Mouse (Mus musculus): ENCODE results near the gene Mdh2. TPM values are rescaled to one million over a fixed set of nuclear protein-coding genes. Genes with fewer than 3 reads are reported as not detected.
A peak's percentile ranks its signal among the peaks of the same experiment; 100 is the strongest.

The Mdh2 gene
- total RNA-seq, 1 experiment: 223 TPM

DNA sequence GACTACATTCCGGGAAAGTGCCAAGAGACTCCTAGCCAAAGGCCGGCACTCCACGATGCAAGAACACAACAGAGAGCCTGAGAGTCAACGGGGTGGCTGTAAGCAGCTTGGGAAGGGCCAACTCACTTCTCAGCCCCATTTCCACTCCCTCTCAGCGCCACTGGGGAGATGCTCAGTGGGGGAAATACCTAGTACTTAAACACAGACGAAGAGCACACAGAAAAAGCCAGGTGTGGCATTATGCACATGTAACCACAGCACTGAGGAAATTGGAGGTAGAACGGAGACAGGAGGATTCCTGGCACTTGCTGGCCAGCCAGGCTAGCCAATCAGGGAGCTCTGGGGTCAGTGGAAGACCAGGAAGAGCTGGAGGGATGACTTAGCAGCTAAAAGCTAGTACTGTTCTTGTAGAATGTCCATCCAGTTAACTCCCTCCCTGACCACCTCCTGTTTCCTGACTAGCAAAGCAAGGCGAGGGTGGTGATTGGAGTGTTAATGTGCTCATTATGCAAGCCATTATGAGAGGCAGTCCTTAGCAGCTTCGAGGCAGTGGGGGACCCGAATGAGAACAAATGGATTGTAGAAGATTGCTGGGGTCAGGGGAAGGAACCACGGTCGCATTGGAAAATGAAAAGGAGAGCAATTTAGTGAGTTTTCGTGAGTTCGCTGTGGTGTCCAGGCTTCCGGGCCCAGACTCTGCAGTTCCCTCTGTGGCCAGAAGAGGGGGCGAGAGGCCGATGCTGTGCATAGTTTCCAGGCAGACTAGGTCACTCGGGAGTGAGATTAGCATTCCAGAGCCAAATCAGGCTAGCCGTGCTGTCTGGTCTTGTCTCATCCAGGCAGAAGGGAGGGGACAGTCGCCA lies 15.9 kb downstream of the Mdh2 start:
- Histone ChIP-seq H3K36me3 (ENCODE audit: control insufficient read depth, insufficient read depth, low read length, poor library complexity, severe bottlenecking) (peaks cover 21% of the 10 kb centered on the region), H3K9ac (ENCODE audit: insufficient read depth, low read depth, low read length, poor library complexity, severe bottlenecking) (0 out of 2 replicates have a peak overlapping the region, but pooled peaks have one; percentile 3), H3K4me3 (ENCODE audit: insufficient read depth in 1 of 2, low read depth in 1 of 2, low read length in 2 of 2, poor library complexity in 1 of 2, severe bottlenecking in 1 of 2) (peak overlapping the region in 1 of 2 experiments; percentile 35; a peak in 2 of 4 replicates), H3K27ac (ENCODE audit: insufficient read depth, low read depth, low read length, poor library complexity, severe bottlenecking) (peak overlapping the region; percentile 42), H3K4me1 (ENCODE audit: control insufficient read depth in 2 of 2, insufficient read depth in 2 of 2, low read length in 2 of 2, poor library complexity in 1 of 2) (peaks cover 1 to 9% of the 10 kb centered on the region in 2 experiments; a peak in 2 of 4 replicates), H3K9me3 (ENCODE audit: control insufficient read depth, insufficient read depth, low read depth, low read length) (no peaks in the 10 kb centered on the region)
- peak; percentile 30; the same call in 1 of the 2 replicates for TF ChIP-seq HCFC1 (IDR thresholded peaks at IDR 0.05; ENCODE audit: borderline replicate concordance, insufficient read depth, low read length)
- no peak for TF ChIP-seq ZNF384 (IDR thresholded peaks at IDR 0.05; ENCODE audit: low read depth, low read length)
- peak; percentile 36; the same call in 1 of the 2 replicates for TF ChIP-seq ZC3H11A (IDR thresholded peaks at IDR 0.05; ENCODE audit: borderline replicate concordance, low read depth, low read length)
- in situ Hi-C loops (cut with MboI; ENCODE audit: low sequenced_read_pairs in 2 of 2, unreplicated experiment in 2 of 2): no loop called here
- DNase-seq (ENCODE audit: low read depth, low spot score): peak; percentile 84

GRCm38 (mm10) chr5:135794859-135795181 lies 16.5 kb downstream of the Mdh2 start:
- no peak for DNase-seq (ENCODE audit: low read depth, low spot score)
- TF ChIP-seq ZC3H11A (IDR thresholded peaks at IDR 0.05; ENCODE audit: borderline replicate concordance, low read depth, low read length) (no peak), HCFC1 (IDR thresholded peaks at IDR 0.05; ENCODE audit: borderline replicate concordance, insufficient read depth, low read length) (no peak), MAFK (IDR thresholded peaks at IDR 0.05; ENCODE audit: insufficient read depth, low read depth, low read length) (no peak), CHD2 (IDR thresholded peaks at IDR 0.05; ENCODE audit: low read depth, low read length) (no peak), ZNF384 (IDR thresholded peaks at IDR 0.05; ENCODE audit: low read depth, low read length) (no peak)
- Histone ChIP-seq H3K36me3 (ENCODE audit: control insufficient read depth, insufficient read depth, low read length, poor library complexity, severe bottlenecking) (peaks cover 15% of the 10 kb centered on the region), H3K27ac (ENCODE audit: insufficient read depth, low read depth, low read length, poor library complexity, severe bottlenecking) (peak overlapping the region; percentile 9; the same call in 1 of the 2 replicates), H3K4me1 (ENCODE audit: control insufficient read depth in 2 of 2, insufficient read depth in 2 of 2, low read length in 2 of 2, poor library complexity in 1 of 2) (peaks cover 1 to 7% of the 10 kb centered on the region in 2 experiments; a peak in 2 of 4 replicates), H3K9me3 (ENCODE audit: control insufficient read depth, insufficient read depth, low read depth, low read length) (no peaks in the 10 kb centered on the region), H3K4me3 (ENCODE audit: insufficient read depth in 1 of 2, low read depth in 1 of 2, low read length in 2 of 2, poor library complexity in 1 of 2, severe bottlenecking in 1 of 2) (peak overlapping the region in 1 of 2 experiments; percentile 15; a peak in 2 of 4 replicates), H3K9ac (ENCODE audit: insufficient read depth, low read depth, low read length, poor library complexity, severe bottlenecking) (peak overlapping the region; percentile 3; the same call in 1 of the 2 replicates)
- in situ Hi-C loops (cut with MboI; ENCODE audit: low sequenced_read_pairs in 2 of 2, unreplicated experiment in 2 of 2): no loop called here

GRCm38 (mm10) chr5:135799746-135800145 lies 21.5 kb downstream of the Mdh2 start:
- TF ChIP-seq CHD2 (IDR thresholded peaks at IDR 0.05; ENCODE audit: low read depth, low read length) (no peak), ZC3H11A (IDR thresholded peaks at IDR 0.05; ENCODE audit: borderline replicate concordance, low read depth, low read length) (no peak), ZNF384 (IDR thresholded peaks at IDR 0.05; ENCODE audit: low read depth, low read length) (no peak), MAFK (IDR thresholded peaks at IDR 0.05; ENCODE audit: insufficient read depth, low read depth, low read length) (no peak), HCFC1 (IDR thresholded peaks at IDR 0.05; ENCODE audit: borderline replicate concordance, insufficient read depth, low read length) (no peak)
- Histone ChIP-seq H3K27ac (ENCODE audit: insufficient read depth, low read depth, low read length, poor library complexity, severe bottlenecking) (no peak overlapping the region), H3K4me3 (ENCODE audit: insufficient read depth in 1 of 2, low read depth in 1 of 2, low read length in 2 of 2, poor library complexity in 1 of 2, severe bottlenecking in 1 of 2) (no peak overlapping the region), H3K4me1 (ENCODE audit: control insufficient read depth in 2 of 2, insufficient read depth in 2 of 2, low read length in 2 of 2, poor library complexity in 1 of 2) (peaks cover 4 to 22% of the 10 kb centered on the region in 2 experiments), H3K9ac (ENCODE audit: insufficient read depth, low read depth, low read length, poor library complexity, severe bottlenecking) (no peak overlapping the region), H3K36me3 (ENCODE audit: control insufficient read depth, insufficient read depth, low read length, poor library complexity, severe bottlenecking) (no peaks in the 10 kb centered on the region), H3K9me3 (ENCODE audit: control insufficient read depth, insufficient read depth, low read depth, low read length) (no peaks in the 10 kb centered on the region)
- DNase-seq (ENCODE audit: low read depth, low spot score): no peak
- in situ Hi-C loops (cut with MboI; ENCODE audit: low sequenced_read_pairs in 2 of 2, unreplicated experiment in 2 of 2): no loop called here

DNA sequence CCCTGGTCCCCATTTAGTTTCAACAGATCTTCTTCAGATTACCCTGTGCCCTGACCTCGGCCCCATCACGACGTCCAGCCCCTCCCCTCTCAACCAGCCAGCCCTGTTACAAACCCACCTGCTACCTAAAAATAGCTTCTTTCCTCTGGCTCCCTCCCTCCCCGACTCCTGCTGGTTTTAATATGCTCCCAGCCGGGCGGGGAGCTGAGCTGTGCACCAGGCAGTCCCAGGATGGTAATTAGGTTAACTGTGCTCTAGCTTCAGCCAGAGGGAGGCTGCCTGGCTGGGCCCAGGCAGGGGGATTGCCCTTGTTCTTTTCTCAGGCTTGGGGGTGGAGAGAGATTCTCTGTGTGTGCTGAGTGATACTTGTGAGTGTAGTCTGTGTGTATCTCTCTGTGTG lies 22.6 kb downstream of the Mdh2 start:
- H3K9ac ChIP-seq (ENCODE audit: insufficient read depth, low read depth, low read length, poor library complexity, severe bottlenecking): no peak overlapping the region; the same call in 1 of the 2 replicates
- no peak overlapping the region for H3K4me3 ChIP-seq (ENCODE audit: insufficient read depth in 1 of 2, low read depth in 1 of 2, low read length in 2 of 2, poor library complexity in 1 of 2, severe bottlenecking in 1 of 2)
- no peak overlapping the region for H3K27ac ChIP-seq (ENCODE audit: insufficient read depth, low read depth, low read length, poor library complexity, severe bottlenecking)
- DNase-seq (ENCODE audit: low read depth, low spot score): no peak
- in situ Hi-C loops (cut with MboI; ENCODE audit: low sequenced_read_pairs in 2 of 2, unreplicated experiment in 2 of 2): no loop called here
- H3K4me1 ChIP-seq (ENCODE audit: control insufficient read depth in 2 of 2, insufficient read depth in 2 of 2, low read length in 2 of 2, poor library complexity in 1 of 2): peaks cover 4 to 24% of the 10 kb centered on the region in 2 experiments
- no peaks in the 10 kb centered on the region for H3K36me3 ChIP-seq (ENCODE audit: control insufficient read depth, insufficient read depth, low read length, poor library complexity, severe bottlenecking)
- no peak for TF ChIP-seq HCFC1 (IDR thresholded peaks at IDR 0.05; ENCODE audit: borderline replicate concordance, insufficient read depth, low read length)
- no peak for TF ChIP-seq ZC3H11A (IDR thresholded peaks at IDR 0.05; ENCODE audit: borderline replicate concordance, low read depth, low read length)
- no peak for TF ChIP-seq ZNF384 (IDR thresholded peaks at IDR 0.05; ENCODE audit: low read depth, low read length)
- no peak for TF ChIP-seq MAFK (IDR thresholded peaks at IDR 0.05; ENCODE audit: insufficient read depth, low read depth, low read length)
- no peak for TF ChIP-seq CHD2 (IDR thresholded peaks at IDR 0.05; ENCODE audit: low read depth, low read length)
- H3K9me3 ChIP-seq (ENCODE audit: control insufficient read depth, insufficient read depth, low read depth, low read length): no peaks in the 10 kb centered on the region

Data from ES-E14 (cell line).